Mouse (Mus musculus): ENCODE measurements around the gene Bicral. TPM values are rescaled to one million over a fixed set of nuclear protein-coding genes. Genes with fewer than 3 reads are reported as not detected.
"Not testable (repeated sequence)": the region's sequence is repeated elsewhere in the genome, so short reads cannot be mapped to it uniquely, and the experiment has no call there.

Bicral gene
- polyA plus RNA-seq, 2 experiments: 5.4 to 17.7 TPM

DNA sequence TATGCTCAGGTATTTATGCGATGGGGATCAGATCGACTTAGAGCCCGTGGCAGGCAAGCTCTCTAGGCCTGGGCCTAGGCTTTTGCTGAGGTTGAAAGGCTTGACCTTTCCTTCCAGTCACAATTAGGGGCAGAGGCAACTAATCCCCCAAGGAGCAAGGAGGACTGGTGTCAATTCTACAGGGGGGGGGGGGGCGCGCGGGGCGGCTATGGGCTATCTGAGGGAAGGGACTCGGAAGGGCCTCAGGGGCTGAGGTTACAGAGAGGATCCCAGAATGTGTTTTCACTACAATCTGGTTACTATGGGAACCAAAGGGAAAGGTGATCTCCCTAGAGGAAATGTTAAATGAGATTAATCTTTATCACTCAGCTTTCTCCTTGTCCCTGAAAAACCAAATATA lies 60.9 kb downstream of the Bicral start:
- WGBS: 48% methylated on average over 6 of the region's 8 CpGs
- H3K4me3 ChIP-seq (replicated peaks; ENCODE audit: low read length): no peak overlapping the region
- no peaks in the 10 kb centered on the region for H3K9me3 ChIP-seq (ENCODE audit: control insufficient read depth, low read length)
- H3K4me2 ChIP-seq (replicated peaks; ENCODE audit: low read depth, low read length, severe bottlenecking): no peak overlapping the region
- DNase-seq (ENCODE audit: low spot score) (no peak), ATAC-seq (ENCODE audit: low FRiP score, low read depth) (no peak)
- no peak for TF ChIP-seq POLR2A (IDR thresholded peaks at IDR 0.05; ENCODE audit: borderline replicate concordance, extremely low read depth, insufficient read depth, insufficient read length)
- peaks cover 39% of the 10 kb centered on the region for H3K36me3 ChIP-seq (ENCODE audit: control insufficient read depth, insufficient read depth, low read length)
- H3K27me3 ChIP-seq (ENCODE audit: control insufficient read depth, insufficient read depth, low read length): no peaks in the 10 kb centered on the region
- H3K9ac ChIP-seq (ENCODE audit: low read depth, low read length, severe bottlenecking): no peak overlapping the region
- H3K4me1 ChIP-seq (ENCODE audit: control insufficient read depth, insufficient read depth, low read length): no peaks in the 10 kb centered on the region
- H3K27ac ChIP-seq (replicated peaks; ENCODE audit: low read depth, low read length): no peak overlapping the region

DNA sequence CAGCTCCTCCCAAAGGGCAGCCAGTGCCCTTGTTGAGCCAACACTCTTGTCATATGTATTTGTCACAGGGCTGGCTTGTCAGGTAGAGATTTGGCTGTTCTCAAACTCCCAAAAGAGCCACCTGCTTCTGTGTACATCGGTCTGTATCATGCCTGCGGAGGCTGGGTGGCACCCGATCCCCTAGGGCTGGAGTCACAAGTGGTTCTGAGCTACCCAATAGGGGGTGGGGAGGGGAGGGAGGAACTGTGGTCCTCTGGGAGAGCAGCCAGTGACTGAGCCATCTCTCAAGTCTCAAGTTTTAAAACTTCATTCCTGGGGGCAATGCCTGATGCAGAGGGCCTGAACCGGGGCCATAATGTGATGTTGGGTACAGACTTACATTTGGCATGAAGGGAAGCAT lies 61.5 kb downstream of the Bicral start:
- Histone ChIP-seq H3K36me3 (ENCODE audit: control insufficient read depth, insufficient read depth, low read length) (peaks cover 34% of the 10 kb centered on the region), H3K27me3 (ENCODE audit: control insufficient read depth, insufficient read depth, low read length) (no peaks in the 10 kb centered on the region), H3K4me1 (ENCODE audit: control insufficient read depth, insufficient read depth, low read length) (no peaks in the 10 kb centered on the region), H3K4me2 (replicated peaks; ENCODE audit: low read depth, low read length, severe bottlenecking) (no peak overlapping the region), H3K27ac (replicated peaks; ENCODE audit: low read depth, low read length) (no peak overlapping the region), H3K4me3 (replicated peaks; ENCODE audit: low read length) (no peak overlapping the region), H3K9me3 (ENCODE audit: control insufficient read depth, low read length) (no peaks in the 10 kb centered on the region), H3K9ac (ENCODE audit: low read depth, low read length, severe bottlenecking) (no peak overlapping the region)
- ATAC-seq (ENCODE audit: low FRiP score, low read depth): no peak
- no peak for DNase-seq (ENCODE audit: low spot score)
- TF ChIP-seq POLR2A (IDR thresholded peaks at IDR 0.05; ENCODE audit: borderline replicate concordance, extremely low read depth, insufficient read depth, insufficient read length): no peak
- WGBS: 93% methylated on average over 4 of the region's 4 CpGs

GRCm38 (mm10) chr17:46792963-46793362 lies 65.3 kb downstream of the Bicral start:
- Histone ChIP-seq H3K9me3 (ENCODE audit: control insufficient read depth, low read length) (no peaks in the 10 kb centered on the region), H3K4me2 (replicated peaks; ENCODE audit: low read depth, low read length, severe bottlenecking) (no peak overlapping the region), H3K4me1 (ENCODE audit: control insufficient read depth, insufficient read depth, low read length) (no peaks in the 10 kb centered on the region), H3K4me3 (replicated peaks; ENCODE audit: low read length) (no peak overlapping the region), H3K36me3 (ENCODE audit: control insufficient read depth, insufficient read depth, low read length) (peaks cover 10% of the 10 kb centered on the region), H3K27me3 (ENCODE audit: control insufficient read depth, insufficient read depth, low read length) (no peaks in the 10 kb centered on the region), H3K9ac (ENCODE audit: low read depth, low read length, severe bottlenecking) (no peak overlapping the region), H3K27ac (replicated peaks; ENCODE audit: low read depth, low read length) (no peak overlapping the region)
- TF ChIP-seq POLR2A (IDR thresholded peaks at IDR 0.05; ENCODE audit: borderline replicate concordance, extremely low read depth, insufficient read depth, insufficient read length): no peak
- ATAC-seq (ENCODE audit: low FRiP score, low read depth) (no peak), DNase-seq (ENCODE audit: low spot score) (no peak)
- 75% methylated on average over 2 of the region's 2 CpGs for WGBS

- 61% methylated on average over 2 of the region's 2 CpGs for WGBS
These were observed 70.3 kb downstream of the Bicral start for GRCm38 (mm10) chr17:46787974-46788373.

DNA sequence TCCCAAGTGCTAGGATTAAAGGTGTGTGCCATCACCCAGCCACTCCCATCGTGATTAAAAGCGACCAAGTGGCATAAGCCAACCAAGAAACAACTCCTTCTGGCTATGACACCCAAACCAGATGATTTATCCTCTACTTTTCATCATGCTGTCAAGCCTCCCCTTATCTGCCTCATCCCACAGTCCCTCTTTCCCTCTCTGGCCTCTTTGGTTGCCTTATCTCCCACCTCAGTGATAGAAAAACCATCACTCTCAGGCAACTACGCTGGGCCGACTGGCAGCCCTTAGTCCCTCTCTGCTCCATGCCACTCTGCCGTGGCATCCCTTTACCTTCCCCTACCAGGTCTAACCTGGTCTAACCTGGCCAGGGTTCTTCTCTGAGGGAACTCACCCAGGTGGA lies 71.3 kb downstream of the Bicral start:
- Histone ChIP-seq H3K4me3 (replicated peaks; ENCODE audit: low read length) (no peak overlapping the region), H3K36me3 (ENCODE audit: control insufficient read depth, insufficient read depth, low read length) (no peaks in the 10 kb centered on the region), H3K9me3 (ENCODE audit: control insufficient read depth, low read length) (no peaks in the 10 kb centered on the region), H3K9ac (ENCODE audit: low read depth, low read length, severe bottlenecking) (no peak overlapping the region), H3K27ac (replicated peaks; ENCODE audit: low read depth, low read length) (no peak overlapping the region), H3K4me2 (replicated peaks; ENCODE audit: low read depth, low read length, severe bottlenecking) (no peak overlapping the region), H3K27me3 (ENCODE audit: control insufficient read depth, insufficient read depth, low read length) (no peaks in the 10 kb centered on the region), H3K4me1 (ENCODE audit: control insufficient read depth, insufficient read depth, low read length) (no peaks in the 10 kb centered on the region)
- ATAC-seq (ENCODE audit: low FRiP score, low read depth) (no peak), DNase-seq (ENCODE audit: low spot score) (no peak)
- 88% methylated on average over 5 of the region's 5 CpGs for WGBS
- no peak for TF ChIP-seq POLR2A (IDR thresholded peaks at IDR 0.05; ENCODE audit: borderline replicate concordance, extremely low read depth, insufficient read depth, insufficient read length)

More at GRCm38 (mm10) chr17:46787974-46788373, 70.3 kb downstream of the Bicral start:
- not testable (repeated sequence) for H3K36me3 ChIP-seq (ENCODE audit: control insufficient read depth, insufficient read depth, low read length); DNase-seq (ENCODE audit: low spot score); H3K27ac ChIP-seq (replicated peaks; ENCODE audit: low read depth, low read length); H3K4me3 ChIP-seq (replicated peaks; ENCODE audit: low read length); H3K9me3 ChIP-seq (ENCODE audit: control insufficient read depth, low read length); ATAC-seq (ENCODE audit: low FRiP score, low read depth); H3K4me1 ChIP-seq (ENCODE audit: control insufficient read depth, insufficient read depth, low read length); H3K9ac ChIP-seq (ENCODE audit: low read depth, low read length, severe bottlenecking); H3K4me2 ChIP-seq (replicated peaks; ENCODE audit: low read depth, low read length, severe bottlenecking); H3K27me3 ChIP-seq (ENCODE audit: control insufficient read depth, insufficient read depth, low read length)

DNA sequence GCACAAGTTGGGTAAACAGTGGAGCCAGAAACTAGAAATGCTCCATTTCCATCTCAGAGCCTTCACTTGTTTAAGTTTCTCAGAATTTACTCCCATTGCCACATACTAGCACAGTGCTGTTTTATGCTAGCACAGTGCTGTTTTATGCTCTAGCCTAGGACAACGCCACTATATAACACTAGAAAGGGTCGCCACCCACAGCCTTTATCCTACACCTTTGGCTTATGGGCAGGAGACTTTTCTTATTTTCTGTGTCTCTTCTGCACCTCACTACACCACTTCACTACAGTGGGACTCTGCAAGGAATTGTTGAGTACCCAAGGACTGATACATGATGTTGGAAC lies 75.1 kb downstream of the Bicral start:
- WGBS: 89% methylated on average over 2 of the region's 2 CpGs
- no peak for TF ChIP-seq POLR2A (IDR thresholded peaks at IDR 0.05; ENCODE audit: borderline replicate concordance, extremely low read depth, insufficient read depth, insufficient read length)

More for the DNA sequence above, 75.1 kb downstream of the Bicral start:
- no peak overlapping the region for H3K9ac ChIP-seq (ENCODE audit: low read depth, low read length, severe bottlenecking)
- H3K4me1 ChIP-seq (ENCODE audit: control insufficient read depth, insufficient read depth, low read length): peaks cover 5% of the 10 kb centered on the region; the same call in 1 of the 2 replicates
- DNase-seq (ENCODE audit: low spot score): no peak
- no peak overlapping the region for H3K27ac ChIP-seq (replicated peaks; ENCODE audit: low read depth, low read length)
- no peak for ATAC-seq (ENCODE audit: low FRiP score, low read depth)
- peak overlapping the region; percentile 56 for H3K4me2 ChIP-seq (replicated peaks; ENCODE audit: low read depth, low read length, severe bottlenecking)
- no peaks in the 10 kb centered on the region for H3K27me3 ChIP-seq (ENCODE audit: control insufficient read depth, insufficient read depth, low read length)
- H3K9me3 ChIP-seq (ENCODE audit: control insufficient read depth, low read length): no peaks in the 10 kb centered on the region
- peak overlapping the region; percentile 71 for H3K4me3 ChIP-seq (replicated peaks; ENCODE audit: low read length)
- peaks cover 26% of the 10 kb centered on the region for H3K36me3 ChIP-seq (ENCODE audit: control insufficient read depth, insufficient read depth, low read length)
